Mouse (Mus musculus) hindbrain, embryonic 15.5 days (tissue): ENCODE results near the gene Ccnd1. TPM values are rescaled to one million over a fixed set of nuclear protein-coding genes. Genes with fewer than 3 reads are reported as not detected.

Experiments used
- ATAC-seq: fragments of 200-750 bp; cut with Nextera tagmentation; 2 replicates; pipeline ENCODE4 v1.8.0; 2017; ENCODE audit warnings: low read depth, moderate number of reproducible peaks, moderate TSS enrichment; ENCODE audit not compliant: low FRiP score
- H3K27ac ChIP-seq: fragments of 300-500 bp; sonication (generic); replicated peaks from 2 replicates; pipeline ENCODE4 v1.5.1; 2015; ENCODE audit warnings: mild to moderate bottlenecking, inconsistent platforms
- H3K27me3 ChIP-seq: fragments of 300-500 bp; sonication (generic); 2 replicates; pipeline ENCODE4 v1.6.1; 2015; ENCODE audit warnings: control low read depth, inconsistent platforms
- H3K36me3 ChIP-seq: fragments of 300-500 bp; sonication (generic); 2 replicates; pipeline ENCODE4 v1.6.1; 2015; ENCODE audit warnings: control low read depth, inconsistent platforms
- H3K4me1 ChIP-seq: fragments of 300-500 bp; sonication (generic); replicated peaks from 2 replicates; pipeline ENCODE4 v1.6.1; 2015; ENCODE audit warnings: control low read depth, inconsistent platforms
- H3K4me2 ChIP-seq: fragments of 300-500 bp; sonication (generic); 2 replicates; pipeline ENCODE4 v1.6.1; 2015; ENCODE audit warnings: moderate library complexity, mild to moderate bottlenecking, inconsistent platforms
- H3K4me3 ChIP-seq: fragments of 300-500 bp; sonication (generic); 2 replicates; pipeline ENCODE4 v1.5.1; 2015; ENCODE audit warnings: mild to moderate bottlenecking, inconsistent platforms
- H3K9ac ChIP-seq: fragments of 300-500 bp; sonication (generic); 2 replicates; pipeline ENCODE4 v1.6.1; 2015; ENCODE audit warnings: inconsistent platforms
- H3K9me3 ChIP-seq: fragments of 300-500 bp; sonication (generic); 2 replicates; pipeline ENCODE4 v1.6.1; 2016; ENCODE audit warnings: control low read depth, inconsistent platforms
- WGBS: fragments of 180-500 bp; shearing (Covaris S2); methylation state at CpG from one replicate; pipeline ENCODE4 v1.1.7; 2015; 5-methylcytosine and 5-hydroxymethylcytosine counted together
- polyA plus RNA-seq: library from polyadenylated mRNA; unstranded; fragments of >200 nt; fragmentation: Nextera tagmentation; extraction: Ambion mirVana; gene quantifications from 2 replicates; pipeline ENCODE4 v1.2.1, GENCODE M21; 2015

The Ccnd1 gene
- polyA plus RNA-seq, 1 experiment from 2014 or later, result 34.2 TPM

DNA sequence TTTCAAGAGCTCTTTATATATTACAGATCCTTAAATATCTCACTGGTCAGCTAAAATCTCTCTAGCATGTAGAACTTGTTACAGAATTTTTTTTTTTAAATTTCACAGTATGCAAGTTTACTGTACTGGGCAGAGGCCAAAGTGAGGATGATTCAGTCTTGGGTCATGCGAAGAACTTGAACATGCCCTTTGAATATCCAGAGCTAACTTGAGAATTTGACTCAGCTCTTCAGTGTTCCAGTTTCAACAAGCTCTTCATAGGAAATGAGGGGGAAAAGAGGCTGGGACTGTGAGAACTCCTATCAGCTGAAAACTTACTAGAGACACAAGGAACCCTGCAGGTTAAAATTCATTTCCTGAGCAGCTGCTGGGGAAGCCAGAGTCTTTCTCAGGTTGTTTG is 24.2 kb upstream of the Ccnd1 start:
- H3K9me3 ChIP-seq, result no peaks in the 10 kb centered on the region
- 89% methylated on average over 1 of the region's 1 CpGs for WGBS
- H3K9ac ChIP-seq, result no peak overlapping the region
- no peak for ATAC-seq
- H3K4me2 ChIP-seq, result no peak overlapping the region
- no peaks in the 10 kb centered on the region for H3K4me1 ChIP-seq
- no peak overlapping the region for H3K4me3 ChIP-seq
- H3K27ac ChIP-seq, result no peak overlapping the region
- H3K36me3 ChIP-seq, result no peaks in the 10 kb centered on the region
- no peaks in the 10 kb centered on the region for H3K27me3 ChIP-seq

- WGBS, result 70% methylated on average over 12 of the region's 12 CpGs
- H3K9me3 ChIP-seq, result no peaks in the 10 kb centered on the region
- no peak overlapping the region for H3K4me2 ChIP-seq
- no peak overlapping the region for H3K9ac ChIP-seq
- no peak for ATAC-seq
- no peaks in the 10 kb centered on the region for H3K4me1 ChIP-seq
- no peaks in the 10 kb centered on the region for H3K36me3 ChIP-seq
- no peak overlapping the region for H3K4me3 ChIP-seq
- H3K27me3 ChIP-seq, result no peaks in the 10 kb centered on the region
- no peak overlapping the region for H3K27ac ChIP-seq
These were observed 19.0 kb upstream of the Ccnd1 start for GRCm38 (mm10) chr7:144958509-144959395.

DNA sequence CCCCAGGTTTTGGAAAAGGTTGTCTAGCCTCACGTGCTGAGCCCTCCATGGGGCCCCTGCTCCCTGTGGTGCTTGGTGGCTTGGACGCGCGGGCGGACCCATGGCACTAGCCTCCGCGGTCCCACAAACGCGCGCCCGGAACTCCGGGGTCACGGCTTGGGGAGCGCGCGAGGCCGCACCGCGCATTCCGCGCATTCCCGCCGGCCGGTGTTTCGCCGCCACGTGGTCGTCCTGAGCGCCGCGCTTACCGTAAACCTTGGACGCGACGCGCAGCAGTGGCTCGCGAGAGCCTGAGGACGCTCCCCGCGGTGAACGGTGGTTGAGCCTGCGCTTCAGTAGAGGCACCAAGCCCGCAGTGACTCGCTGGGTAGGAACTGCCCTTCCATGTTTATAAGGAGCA is 3.5 kb upstream of the Ccnd1 start:
- peak overlapping the region; percentile 100 for H3K4me2 ChIP-seq
- under 1% methylated on average over 45 of the region's 45 CpGs for WGBS
- H3K9me3 ChIP-seq, result no peaks in the 10 kb centered on the region
- H3K27me3 ChIP-seq, result peaks cover 52% of the 10 kb centered on the region
- H3K36me3 ChIP-seq, result no peaks in the 10 kb centered on the region
- peak overlapping the region; percentile 49 for H3K4me3 ChIP-seq
- H3K9ac ChIP-seq, result peak overlapping the region; percentile 40
- no peak overlapping the region for H3K27ac ChIP-seq
- ATAC-seq, result peak; percentile 27; the same call in 1 of the 2 replicates
- peaks cover 56% of the 10 kb centered on the region for H3K4me1 ChIP-seq

- H3K9ac ChIP-seq, result peak overlapping the region; percentile 40
- peak overlapping the region; percentile 49 for H3K4me3 ChIP-seq
- peaks cover 57% of the 10 kb centered on the region for H3K27me3 ChIP-seq
- ATAC-seq, result 0 out of 2 replicates have a peak, but pooled peaks have one; percentile 1
- peaks cover 61% of the 10 kb centered on the region for H3K4me1 ChIP-seq
- no peak overlapping the region for H3K27ac ChIP-seq
- H3K4me2 ChIP-seq, result peak overlapping the region; percentile 100
- WGBS, result under 1% methylated on average over 20 of the region's 20 CpGs
- no peaks in the 10 kb centered on the region for H3K9me3 ChIP-seq
- H3K36me3 ChIP-seq, result no peaks in the 10 kb centered on the region
These were observed 3.0 kb upstream of the Ccnd1 start for GRCm38 (mm10) chr7:144942744-144943135.

DNA sequence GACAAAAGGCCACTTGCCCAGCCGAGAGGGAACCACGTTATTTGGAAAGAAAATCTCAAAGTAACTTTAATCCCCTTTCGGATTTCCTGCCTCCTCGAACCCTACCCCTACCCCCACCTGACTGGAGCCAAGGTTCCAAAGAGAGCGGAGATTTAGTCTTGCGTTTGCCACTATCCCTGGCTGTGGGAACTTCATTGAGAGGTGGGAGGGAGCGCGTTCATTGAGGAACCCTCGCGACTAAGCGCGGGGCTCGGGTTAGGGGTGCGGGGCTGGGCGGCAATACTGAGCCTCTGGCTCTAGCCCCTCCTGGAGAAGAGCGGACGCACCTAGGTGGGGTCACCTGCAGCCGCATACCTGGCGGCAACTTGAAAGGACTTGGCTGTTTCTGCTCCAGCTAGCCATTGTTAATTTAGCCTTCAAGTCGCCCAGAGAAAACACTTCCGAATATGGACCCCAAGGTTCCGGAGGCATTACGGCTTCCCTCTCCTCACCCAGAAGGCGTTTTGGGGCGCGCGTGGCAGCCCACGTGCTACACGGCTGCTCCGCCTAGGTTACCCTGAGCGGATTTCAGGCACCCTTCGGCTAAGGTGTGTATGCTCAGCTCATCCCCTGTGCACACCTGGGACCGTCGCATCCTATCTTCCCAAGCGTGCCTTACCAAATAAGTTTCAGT is 2.5 kb upstream of the Ccnd1 start:
- H3K36me3 ChIP-seq, result no peaks in the 10 kb centered on the region
- no peaks in the 10 kb centered on the region for H3K9me3 ChIP-seq
- H3K27me3 ChIP-seq, result peaks cover 58% of the 10 kb centered on the region
- H3K4me2 ChIP-seq, result peak overlapping the region; percentile 100
- ATAC-seq, result no peak
- peak overlapping the region; percentile 49 for H3K4me3 ChIP-seq
- 1% methylated on average over 35 of the region's 35 CpGs for WGBS
- H3K9ac ChIP-seq, result peak overlapping the region; percentile 40; the same call in 1 of the 2 replicates
- H3K27ac ChIP-seq, result peak overlapping the region; percentile 42; the same call in 1 of the 2 replicates
- H3K4me1 ChIP-seq, result peaks cover 66% of the 10 kb centered on the region

GRCm38 (mm10) chr7:144941242-144941831 is 1.6 kb upstream of the Ccnd1 start:
- Histone ChIP-seq H3K36me3 (no peaks in the 10 kb centered on the region), H3K27me3 (peaks cover 58% of the 10 kb centered on the region), H3K4me2 (peak overlapping the region; percentile 100), H3K27ac (peak overlapping the region; percentile 77), H3K9ac (peak overlapping the region; percentile 40), H3K4me1 (peaks cover 71% of the 10 kb centered on the region), H3K4me3 (peak overlapping the region; percentile 49), H3K9me3 (no peaks in the 10 kb centered on the region)
- WGBS, result under 1% methylated on average over 39 of the region's 39 CpGs
- ATAC-seq, result peak; percentile 52

- H3K4me3 ChIP-seq, result peak overlapping the region; percentile 49; the same call in 1 of the 2 replicates
These were observed 860 bp upstream of the Ccnd1 start for GRCm38 (mm10) chr7:144940585-144940984.

GRCm38 (mm10) chr7:144940003-144940571 is 362 bp upstream of the Ccnd1 start:
- under 1% methylated on average over 22 of the region's 22 CpGs for WGBS
- ATAC-seq, result no peak
- peak overlapping the region; percentile 35; the same call in 1 of the 2 replicates for H3K27ac ChIP-seq
- peak overlapping the region; percentile 43 for H3K4me3 ChIP-seq
- H3K9ac ChIP-seq, result no peak overlapping the region
- peak overlapping the region; percentile 100 for H3K4me2 ChIP-seq
- peaks cover 78% of the 10 kb centered on the region for H3K4me1 ChIP-seq
- peaks cover 58% of the 10 kb centered on the region for H3K27me3 ChIP-seq
- H3K36me3 ChIP-seq, result no peaks in the 10 kb centered on the region
- no peaks in the 10 kb centered on the region for H3K9me3 ChIP-seq

More at GRCm38 (mm10) chr7:144940585-144940984, 860 bp upstream of the Ccnd1 start:
- Histone ChIP-seq H3K36me3 (no peaks in the 10 kb centered on the region), H3K9me3 (no peaks in the 10 kb centered on the region), H3K4me2 (peak overlapping the region; percentile 100), H3K27ac (no peak overlapping the region; the same call in 1 of the 2 replicates), H3K9ac (no peak overlapping the region), H3K4me1 (peaks cover 78% of the 10 kb centered on the region), H3K27me3 (peaks cover 58% of the 10 kb centered on the region)
- 1% methylated on average over 11 of the region's 11 CpGs for WGBS
- no peak for ATAC-seq

GRCm38 (mm10) chr7:144938661-144939343 is 923 bp downstream of the Ccnd1 start:
- Histone ChIP-seq H3K27ac (peak overlapping the region; percentile 56), H3K9ac (peak overlapping the region; percentile 50), H3K27me3 (peaks cover 47% of the 10 kb centered on the region), H3K4me2 (peak overlapping the region; percentile 100), H3K9me3 (no peaks in the 10 kb centered on the region), H3K4me1 (peaks cover 77% of the 10 kb centered on the region), H3K36me3 (no peaks in the 10 kb centered on the region), H3K4me3 (peak overlapping the region; percentile 43)
- no peak for ATAC-seq
- under 1% methylated on average over 32 of the region's 32 CpGs for WGBS

GRCm38 (mm10) chr7:144937899-144938517 is 1.7 kb downstream of the Ccnd1 start:
- WGBS, result 0% methylated on average over 38 of the region's 39 CpGs
- no peak for ATAC-seq
- Histone ChIP-seq H3K27ac (peak overlapping the region; percentile 20; the same call in 1 of the 2 replicates), H3K4me3 (peak overlapping the region; percentile 43), H3K36me3 (no peaks in the 10 kb centered on the region), H3K4me1 (peaks cover 69% of the 10 kb centered on the region), H3K27me3 (peaks cover 44% of the 10 kb centered on the region), H3K4me2 (peak overlapping the region; percentile 100), H3K9ac (peak overlapping the region; percentile 50), H3K9me3 (no peaks in the 10 kb centered on the region)

GRCm38 (mm10) chr7:144937490-144937889 is 2.2 kb downstream of the Ccnd1 start:
- H3K27me3 ChIP-seq, result peaks cover 39% of the 10 kb centered on the region
- H3K36me3 ChIP-seq, result no peaks in the 10 kb centered on the region
- H3K27ac ChIP-seq, result peak overlapping the region; percentile 20; the same call in 1 of the 2 replicates
- H3K9me3 ChIP-seq, result no peaks in the 10 kb centered on the region
- peak overlapping the region; percentile 43 for H3K4me3 ChIP-seq
- H3K4me2 ChIP-seq, result peak overlapping the region; percentile 100
- WGBS, result 3% methylated on average over 20 of the region's 20 CpGs
- H3K4me1 ChIP-seq, result peaks cover 64% of the 10 kb centered on the region
- peak; percentile 69 for ATAC-seq
- H3K9ac ChIP-seq, result peak overlapping the region; percentile 50
